9 mouse cellular contexts compared by ENCODE assay signal in genomic region chr7:100964242-100964641, GRCm38 (mm10). TPM values are rescaled to one million over a fixed set of nuclear protein-coding genes. Genes with fewer than 3 reads are reported as not detected.
DNase-seq lines count a peak whose midpoint lies in the region; ATAC-seq lines count a peak whose summit lies in the region.
"Had no signal": no experiment of that assay in that cellular context is flagged by ENCODE, and none has a peak within 500 bp of the region (broad histone marks: within the 10 kb centered on the region; RNA-seq: fewer than 3 reads in every experiment).

No protein-coding gene starts in this region.

- H3K9ac ChIP-seq in intestine, embryonic 16.5 days (ENCODE audit: low read depth, low read length) = peak overlapping the region; percentile 46; the same call in 1 of the 2 replicates
- H3K9ac ChIP-seq in intestine, embryonic 15.5 days = no peak overlapping the region
- H3K9ac ChIP-seq in embryonic facial prominence, embryonic 15.5 days = no peak overlapping the region

- peaks cover 16% of the 10 kb centered on the region; the same call in 1 of the 2 replicates for H3K4me1 ChIP-seq in intestine, embryonic 16.5 days (ENCODE audit: control insufficient read depth, insufficient read depth, low read length)
- H3K4me1 ChIP-seq in intestine, embryonic 15.5 days (replicated peaks) = 0 out of 2 replicates have a peak, but pooled peaks cover 12% of the 10 kb centered on the region
- H3K4me1 ChIP-seq in embryonic facial prominence, embryonic 15.5 days = 0 out of 2 replicates have a peak, but pooled peaks cover 4% of the 10 kb centered on the region
- H3K4me1 ChIP-seq in hindbrain, embryonic 10.5 days (replicated peaks) = 0 out of 2 replicates have a peak, but pooled peaks cover 7% of the 10 kb centered on the region

- no peak overlapping the region for H3K4me3 ChIP-seq in intestine, embryonic 16.5 days (ENCODE audit: low read length)
- H3K4me3 ChIP-seq in intestine, embryonic 15.5 days (replicated peaks) = no peak overlapping the region
- no peak overlapping the region for H3K4me3 ChIP-seq in embryonic facial prominence, embryonic 15.5 days (replicated peaks)
- H3K4me3 ChIP-seq in hindbrain, embryonic 10.5 days = no peak overlapping the region
- H3K4me3 ChIP-seq: myocyte had no signal

- peak; percentile 42 for DNase-seq in MN1 (ENCODE audit: low spot score)
- no peak for DNase-seq in B cell, adult 2 months
- no peak for DNase-seq in hindbrain, embryonic 10.5 days (ENCODE audit: low spot score)
- no peak for DNase-seq in urinary bladder, postnatal 4 days (ENCODE audit: low spot score in 2 of 2)

- H3K27me3 ChIP-seq in intestine, embryonic 16.5 days (replicated peaks; ENCODE audit: control insufficient read depth, insufficient read depth, low read length) = no peaks in the 10 kb centered on the region
- no peaks in the 10 kb centered on the region for H3K27me3 ChIP-seq in intestine, embryonic 15.5 days (replicated peaks)
- no peaks in the 10 kb centered on the region for H3K27me3 ChIP-seq in embryonic facial prominence, embryonic 15.5 days
- no peaks in the 10 kb centered on the region for H3K27me3 ChIP-seq in hindbrain, embryonic 10.5 days (ENCODE audit: insufficient read depth, poor library complexity, severe bottlenecking)

- peak overlapping the region; percentile 25; the same call in 1 of the 2 replicates for H3K27ac ChIP-seq in intestine, embryonic 16.5 days (ENCODE audit: low read length)
- H3K27ac ChIP-seq in intestine, embryonic 15.5 days = no peak overlapping the region
- H3K27ac ChIP-seq in embryonic facial prominence, embryonic 15.5 days (replicated peaks) = no peak overlapping the region
- H3K27ac ChIP-seq in hindbrain, embryonic 10.5 days = no peak overlapping the region

- WGBS in intestine, embryonic 16.5 days = 81% methylated on average over 6 of the region's 6 CpGs
- 83% methylated on average over 6 of the region's 6 CpGs for whole genome bisulfite sequencing in intestine, embryonic 15.5 days
- WGBS in embryonic facial prominence, embryonic 15.5 days = 73% methylated on average over 6 of the region's 6 CpGs
- 87% methylated on average over 6 of the region's 6 CpGs for WGBS in hindbrain, embryonic 10.5 days

- no peak overlapping the region for H3K4me2 ChIP-seq in intestine, embryonic 16.5 days (ENCODE audit: low read depth, low read length)
- H3K4me2 ChIP-seq in intestine, embryonic 15.5 days (replicated peaks) = no peak overlapping the region
- H3K4me2 ChIP-seq in embryonic facial prominence, embryonic 15.5 days (replicated peaks) = no peak overlapping the region

- no peaks in the 10 kb centered on the region for H3K9me3 ChIP-seq in intestine, embryonic 16.5 days (ENCODE audit: control insufficient read depth, low read length)
- H3K9me3 ChIP-seq in intestine, embryonic 15.5 days = no peaks in the 10 kb centered on the region
- no peaks in the 10 kb centered on the region for H3K9me3 ChIP-seq in embryonic facial prominence, embryonic 15.5 days (replicated peaks)
- H3K9me3 ChIP-seq in hindbrain, embryonic 10.5 days = no peaks in the 10 kb centered on the region

- no peaks in the 10 kb centered on the region for H3K36me3 ChIP-seq in intestine, embryonic 16.5 days (ENCODE audit: control insufficient read depth, insufficient read depth, low read length)
- no peaks in the 10 kb centered on the region for H3K36me3 ChIP-seq in intestine, embryonic 15.5 days
- H3K36me3 ChIP-seq in embryonic facial prominence, embryonic 15.5 days = no peaks in the 10 kb centered on the region
- H3K36me3 ChIP-seq in hindbrain, embryonic 10.5 days = no peaks in the 10 kb centered on the region

- ATAC-seq in intestine, embryonic 16.5 days = no peak
- no peak for ATAC-seq in intestine, embryonic 15.5 days
- ATAC-seq in embryonic facial prominence, embryonic 15.5 days (ENCODE audit: insufficient number of reproducible peaks, low FRiP score, low TSS enrichment, low read depth) = 0 out of 2 replicates have a peak, but pooled peaks have one; percentile 8
- peak; percentile 89 for ATAC-seq in megakaryocyte, adult 5-6 weeks (ENCODE audit: poor library complexity, severe bottlenecking)

RNA-seq across cellular contexts. Expression of gene P2ry6, which starts 10.2 kb away (rescaled TPM):
- 9.0 and 9.8 TPM in 2 replicates for polyA plus RNA-seq in intestine, embryonic 16.5 days (2015; fragmentation: Nextera tagmentation; extraction: Ambion mirVana)
- 8.4 and 10.4 TPM in 2 replicates for polyA plus RNA-seq in intestine, embryonic 15.5 days (2015; fragmentation: Nextera tagmentation; extraction: Ambion mirVana)
- 7.8 and 8.6 TPM in 2 replicates for polyA plus RNA-seq in embryonic facial prominence, embryonic 15.5 days (2015; fragmentation: Nextera tagmentation; extraction: Ambion mirVana)
- total RNA-seq in megakaryocyte, adult 5-6 weeks (2015) = 32.8 and 34.2 TPM in 2 replicates
- 12.0 and 12.9 TPM in 2 replicates for total RNA-seq in megakaryocyte, adult 5-6 weeks (2017)
- 2.3 and 3.3 TPM in 2 replicates for polyA plus RNA-seq in hindbrain, embryonic 10.5 days (2016; fragmentation: Nextera tagmentation; extraction: Ambion mirVana)

RNA-seq across cellular contexts. Expression of gene Arhgef17, which starts 32.3 kb away (rescaled TPM):
- 4.1 and 4.6 TPM in 2 replicates for polyA plus RNA-seq in intestine, embryonic 16.5 days (2015; fragmentation: Nextera tagmentation; extraction: Ambion mirVana)
- polyA plus RNA-seq in intestine, embryonic 15.5 days (2015; fragmentation: Nextera tagmentation; extraction: Ambion mirVana) = 5.0 and 6.0 TPM in 2 replicates
- polyA plus RNA-seq in embryonic facial prominence, embryonic 15.5 days (2015; fragmentation: Nextera tagmentation; extraction: Ambion mirVana) = 8.7 and 10.5 TPM in 2 replicates
- total RNA-seq in megakaryocyte, adult 5-6 weeks (2015) = 0.09 and 0.21 TPM in 2 replicates
- total RNA-seq in megakaryocyte, adult 5-6 weeks (2017) = 0.12 TPM in 1 of 2 replicates, not detected in the other
- 6.7 and 8.2 TPM in 2 replicates for polyA plus RNA-seq in hindbrain, embryonic 10.5 days (2016; fragmentation: Nextera tagmentation; extraction: Ambion mirVana)

RNA-seq across cellular contexts. Expression of gene P2ry2, which starts 48.4 kb away (rescaled TPM):
- 3.1 and 3.3 TPM in 2 replicates for polyA plus RNA-seq in intestine, embryonic 16.5 days (2015; fragmentation: Nextera tagmentation; extraction: Ambion mirVana)
- polyA plus RNA-seq in intestine, embryonic 15.5 days (2015; fragmentation: Nextera tagmentation; extraction: Ambion mirVana) = 2.7 TPM in 2 replicates
- polyA plus RNA-seq in embryonic facial prominence, embryonic 15.5 days (2015; fragmentation: Nextera tagmentation; extraction: Ambion mirVana) = 2.5 and 3.6 TPM in 2 replicates
- total RNA-seq in megakaryocyte, adult 5-6 weeks (2015) = 1.6 and 2.1 TPM in 2 replicates
- 3.6 and 3.7 TPM in 2 replicates for total RNA-seq in megakaryocyte, adult 5-6 weeks (2017)
- polyA plus RNA-seq in hindbrain, embryonic 10.5 days (2016; fragmentation: Nextera tagmentation; extraction: Ambion mirVana) = 0.86 and 0.89 TPM in 2 replicates

Comparison
In these comparisons a context has a peak if more than half of its experiments do, and no peak if none do; other contexts are left out.
1. ATAC-seq: peak in embryonic facial prominence, embryonic 15.5 days (single experiment) and megakaryocyte, adult 5-6 weeks (single experiment); none in intestine, embryonic 16.5 days (single experiment) and intestine, embryonic 15.5 days (single experiment).